Mouse (Mus musculus): ENCODE measurements around the gene Lama2.

The Lama2 gene

GRCm38 (mm10) chr10:27382887-27383609 lies 236.5 kb downstream of the Lama2 start:
- no peak for DNase-seq

GRCm38 (mm10) chr10:27378286-27378685 lies 241.3 kb downstream of the Lama2 start:
- no peak for DNase-seq

GRCm38 (mm10) chr10:27344278-27344677 lies 275.3 kb downstream of the Lama2 start:
- no peak for DNase-seq

GRCm38 (mm10) chr10:27322410-27322990 lies 297.1 kb downstream of the Lama2 start:
- DNase-seq, result no peak

- no peak for DNase-seq
Measured at GRCm38 (mm10) chr10:27307444-27307843, 312.1 kb downstream of the Lama2 start.

- DNase-seq, result no peak
Measured at GRCm38 (mm10) chr10:27305301-27305700, 314.3 kb downstream of the Lama2 start.

- DNase-seq, result no peak
Measured at GRCm38 (mm10) chr10:27285098-27285860, 334.3 kb downstream of the Lama2 start.

- DNase-seq, result no peak
Measured at GRCm38 (mm10) chr10:27267432-27267831, 352.1 kb downstream of the Lama2 start.

- no peak for DNase-seq
Measured at GRCm38 (mm10) chr10:27265812-27266211, 353.7 kb downstream of the Lama2 start.

- DNase-seq, result no peak
Measured at GRCm38 (mm10) chr10:27264713-27265112, 354.8 kb downstream of the Lama2 start.

GRCm38 (mm10) chr10:27249741-27250140 lies 369.8 kb downstream of the Lama2 start:
- no peak for DNase-seq

GRCm38 (mm10) chr10:27234755-27235154 lies 384.8 kb downstream of the Lama2 start:
- DNase-seq, result no peak

GRCm38 (mm10) chr10:27233577-27233976 lies 386.0 kb downstream of the Lama2 start:
- no peak for DNase-seq

GRCm38 (mm10) chr10:27223815-27224375 lies 395.7 kb downstream of the Lama2 start:
- no peak for DNase-seq

GRCm38 (mm10) chr10:27222639-27223315 lies 396.8 kb downstream of the Lama2 start:
- DNase-seq, result no peak

GRCm38 (mm10) chr10:27219698-27220097 lies 399.9 kb downstream of the Lama2 start:
- DNase-seq, result no peak

- no peak for DNase-seq
Measured at GRCm38 (mm10) chr10:27207320-27207719, 412.2 kb downstream of the Lama2 start.

- DNase-seq, result no peak
Measured at GRCm38 (mm10) chr10:27198443-27198842, 421.1 kb downstream of the Lama2 start.

GRCm38 (mm10) chr10:27193986-27194908 lies 425.3 kb downstream of the Lama2 start:
- DNase-seq, result no peak

- DNase-seq, result no peak
Measured at GRCm38 (mm10) chr10:27188630-27189365, 430.8 kb downstream of the Lama2 start.

- no peak for DNase-seq
Measured at GRCm38 (mm10) chr10:27184185-27184584, 435.4 kb downstream of the Lama2 start.
